Mouse (Mus musculus) hematopoietic stem cell, adult 5-6 weeks (primary cell): Measurements from ENCODE around the gene Ebf1. TPM values are rescaled to one million over a fixed set of nuclear protein-coding genes. Genes with fewer than 3 reads are reported as not detected.
A peak's percentile ranks its signal among the peaks of the same experiment; 100 is the strongest.

Source experiments
- ATAC-seq, 2 experiments: fragments of 125-278 bp in 1 of 2; replicated peaks in 1 of 2; 2 replicates each; pipeline ENCODE4 v1.8.0; 2016 to 2017; ENCODE audit warnings: inconsistent platforms in 2 of 2, mild to moderate bottlenecking in 2 of 2, moderate number of reproducible peaks in 2 of 2, low read depth in 1 of 2, moderate TSS enrichment in 1 of 2; ENCODE audit not compliant: low FRiP score in 2 of 2, poor library complexity in 2 of 2, severe bottlenecking in 2 of 2, insufficient read depth in 1 of 2, low TSS enrichment in 1 of 2
- total RNA-seq: library from RNA; stranded (forward); fragments of 172-1452, 232-1000 nt; gene quantifications from 2 replicates; pipeline ENCODE4 v1.2.3, GENCODE M21; 2017

The Ebf1 gene
- total RNA-seq, 1 experiment from 2014 or later: not detected

- no peak for ATAC-seq
Measured at GRCm38 (mm10) chr11:44911765-44912164, 294.6 kb downstream of the Ebf1 start.

GRCm38 (mm10) chr11:44913806-44914205, 296.7 kb downstream of the Ebf1 start:
- ATAC-seq: no peak

GRCm38 (mm10) chr11:44917059-44917458, 299.9 kb downstream of the Ebf1 start:
- no peak for ATAC-seq

GRCm38 (mm10) chr11:44923138-44923537, 306.0 kb downstream of the Ebf1 start:
- no peak for ATAC-seq

- no peak for ATAC-seq
Measured at GRCm38 (mm10) chr11:44923868-44924508, 306.9 kb downstream of the Ebf1 start.

GRCm38 (mm10) chr11:44924896-44925295, 307.8 kb downstream of the Ebf1 start:
- ATAC-seq: no peak

GRCm38 (mm10) chr11:44925806-44926525, 308.8 kb downstream of the Ebf1 start:
- no peak for ATAC-seq

- ATAC-seq: 0 out of 4 replicates have a peak, but pooled peaks of 1 of the 2 experiments have one; percentile 37
Measured at GRCm38 (mm10) chr11:44928403-44928802, 311.3 kb downstream of the Ebf1 start.

GRCm38 (mm10) chr11:44932942-44933483, 315.9 kb downstream of the Ebf1 start:
- ATAC-seq: no peak

GRCm38 (mm10) chr11:44943781-44944180, 326.7 kb downstream of the Ebf1 start:
- no peak for ATAC-seq

- no peak for ATAC-seq
Measured at GRCm38 (mm10) chr11:44944401-44944800, 327.3 kb downstream of the Ebf1 start.

GRCm38 (mm10) chr11:44946618-44947017, 329.5 kb downstream of the Ebf1 start:
- ATAC-seq: no peak

- ATAC-seq: no peak
Measured at GRCm38 (mm10) chr11:44948541-44948940, 331.4 kb downstream of the Ebf1 start.

- ATAC-seq: 0 out of 4 replicates have a peak, but pooled peaks of 1 of the 2 experiments have one; percentile 27
Measured at GRCm38 (mm10) chr11:44949140-44949539, 332.0 kb downstream of the Ebf1 start.

GRCm38 (mm10) chr11:44950319-44950718, 333.2 kb downstream of the Ebf1 start:
- no peak for ATAC-seq

GRCm38 (mm10) chr11:44951506-44951905, 334.4 kb downstream of the Ebf1 start:
- no peak for ATAC-seq

GRCm38 (mm10) chr11:44953337-44953736, 336.2 kb downstream of the Ebf1 start:
- no peak for ATAC-seq

GRCm38 (mm10) chr11:44953863-44954262, 336.7 kb downstream of the Ebf1 start:
- ATAC-seq: no peak
